Mouse (Mus musculus) hindbrain, embryonic 11.5 days (tissue): ENCODE measurements around the gene Lgals12. TPM values are rescaled to one million over a fixed set of nuclear protein-coding genes. Genes with fewer than 3 reads are reported as not detected.

Experiments
- ATAC-seq: fragments of 200-750 bp; cut with Nextera tagmentation; 2 replicates; pipeline ENCODE4 v1.8.0; 2017; ENCODE audit warnings: mild to moderate bottlenecking, moderate TSS enrichment, moderate library complexity; ENCODE audit not compliant: low FRiP score
- DNase-seq: peaks from one replicate; pipeline ENCODE4 v3.0.0-alpha.2; 2015; ENCODE audit warnings: low spot score
- H3K27ac ChIP-seq: fragments of 300-500 bp; sonication (generic); 2 replicates; pipeline ENCODE4 v1.5.1; 2014; ENCODE audit warnings: mild to moderate bottlenecking, low read depth, low read length
- H3K27me3 ChIP-seq: fragments of 300-500 bp; sonication (generic); 2 replicates; pipeline ENCODE4 v1.6.1; 2014; ENCODE audit warnings: mild to moderate bottlenecking, low read length, moderate library complexity, mixed read lengths; ENCODE audit not compliant: control insufficient read depth, insufficient read depth
- H3K36me3 ChIP-seq: fragments of 300-500 bp; sonication (generic); 2 replicates; pipeline ENCODE4 v1.6.1; 2014; ENCODE audit warnings: mild to moderate bottlenecking, low read length, moderate library complexity, mixed read lengths; ENCODE audit not compliant: control insufficient read depth, insufficient read depth
- H3K4me1 ChIP-seq: fragments of 300-500 bp; sonication (generic); replicated peaks from 2 replicates; pipeline ENCODE4 v1.6.1; 2014; ENCODE audit warnings: low read length, mixed read lengths; ENCODE audit not compliant: control insufficient read depth, insufficient read depth
- H3K4me2 ChIP-seq: fragments of 300-500 bp; sonication (generic); replicated peaks from 2 replicates; pipeline ENCODE4 v1.6.1; 2014; ENCODE audit warnings: mild to moderate bottlenecking, low read depth, low read length
- H3K4me3 ChIP-seq: fragments of 300-500 bp; sonication (generic); 2 replicates; pipeline ENCODE4 v1.5.1; 2014; ENCODE audit warnings: low read depth, low read length
- H3K9ac ChIP-seq: fragments of 300-500 bp; sonication (generic); 2 replicates; pipeline ENCODE4 v1.6.1; 2014; ENCODE audit warnings: low read depth, low read length
- H3K9me3 ChIP-seq: fragments of 300-500 bp; sonication (generic); 2 replicates; pipeline ENCODE4 v1.6.1; 2016; ENCODE audit warnings: low read length; ENCODE audit not compliant: control insufficient read depth
- WGBS: fragments of 180-500 bp; shearing (Covaris S2); extraction: QIAGEN DNeasy Blood & Tissue Kit; methylation state at CpG from one replicate; pipeline ENCODE4 v1.1.7; 2014; 5-methylcytosine and 5-hydroxymethylcytosine counted together
- polyA plus RNA-seq: library from polyadenylated mRNA; unstranded; fragments of >200 nt; fragmentation: Nextera tagmentation; extraction: Ambion mirVana; gene quantifications from 2 replicates; pipeline ENCODE4 v1.2.1, GENCODE M21; 2014

Gene Lgals12
- polyA plus RNA-seq, 1 experiment from 2014 or later: 0.26 TPM

GRCm38 (mm10) chr19:7611942-7612757, 5.2 kb upstream of the Lgals12 start, which contains the start of gene Hrasls5:
Hrasls5 (plus strand) TSS chr19:7612541.
- H3K27ac ChIP-seq: no peak within 1 kb of the TSS
- WGBS: 3% methylated on average over 54 of the region's 54 CpGs
- H3K9me3 ChIP-seq: no peaks in the 10 kb centered on the region
- H3K36me3 ChIP-seq: no peaks in the 10 kb centered on the region
- peak within 1 kb of the TSS; percentile 41; the same call in 1 of the 2 replicates for H3K9ac ChIP-seq
- peak within 1 kb of the TSS; percentile 76 for H3K4me2 ChIP-seq
- H3K4me1 ChIP-seq: no peaks in the 10 kb centered on the region
- peaks cover 9% of the 10 kb centered on the region for H3K27me3 ChIP-seq
- ATAC-seq (peak; percentile 64), DNase-seq (peak; percentile 51)
- H3K4me3 ChIP-seq: peak within 1 kb of the TSS; percentile 34

DNA sequence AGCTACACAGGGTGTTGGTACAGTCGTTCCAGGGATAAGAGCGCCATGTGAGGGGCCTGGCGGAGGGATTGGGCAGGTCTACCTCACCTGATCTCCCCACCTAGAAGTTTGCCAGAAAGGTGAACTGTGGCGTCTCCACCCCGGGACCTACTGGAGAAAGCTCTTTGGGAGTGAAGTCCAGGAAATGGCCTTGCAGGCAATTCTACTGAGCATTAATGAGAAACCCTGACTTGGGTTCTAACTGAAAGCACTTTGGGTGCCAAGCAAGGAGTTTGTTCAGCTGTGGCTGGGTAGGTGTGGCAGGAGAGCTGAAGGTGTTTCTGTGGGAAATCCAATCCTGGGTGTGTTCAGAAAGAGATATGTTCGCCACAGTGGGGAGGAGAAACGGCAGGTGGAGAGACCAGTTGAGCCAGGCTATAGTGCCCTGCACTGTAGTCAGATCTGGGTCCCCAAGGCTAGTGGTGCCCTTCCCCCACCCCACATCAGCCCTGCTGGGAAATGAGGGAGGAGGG, 753 bp upstream of the Lgals12 start:
- 80% methylated on average over 7 of the region's 7 CpGs for WGBS
- Histone ChIP-seq H3K9ac (no peak overlapping the region), H3K4me3 (no peak overlapping the region), H3K4me2 (no peak overlapping the region), H3K4me1 (0 out of 2 replicates have a peak, but pooled peaks cover 2% of the 10 kb centered on the region), H3K9me3 (no peaks in the 10 kb centered on the region), H3K36me3 (no peaks in the 10 kb centered on the region), H3K27ac (no peak overlapping the region), H3K27me3 (peaks cover 12% of the 10 kb centered on the region)
- no peak for DNase-seq
- no peak for ATAC-seq

DNA sequence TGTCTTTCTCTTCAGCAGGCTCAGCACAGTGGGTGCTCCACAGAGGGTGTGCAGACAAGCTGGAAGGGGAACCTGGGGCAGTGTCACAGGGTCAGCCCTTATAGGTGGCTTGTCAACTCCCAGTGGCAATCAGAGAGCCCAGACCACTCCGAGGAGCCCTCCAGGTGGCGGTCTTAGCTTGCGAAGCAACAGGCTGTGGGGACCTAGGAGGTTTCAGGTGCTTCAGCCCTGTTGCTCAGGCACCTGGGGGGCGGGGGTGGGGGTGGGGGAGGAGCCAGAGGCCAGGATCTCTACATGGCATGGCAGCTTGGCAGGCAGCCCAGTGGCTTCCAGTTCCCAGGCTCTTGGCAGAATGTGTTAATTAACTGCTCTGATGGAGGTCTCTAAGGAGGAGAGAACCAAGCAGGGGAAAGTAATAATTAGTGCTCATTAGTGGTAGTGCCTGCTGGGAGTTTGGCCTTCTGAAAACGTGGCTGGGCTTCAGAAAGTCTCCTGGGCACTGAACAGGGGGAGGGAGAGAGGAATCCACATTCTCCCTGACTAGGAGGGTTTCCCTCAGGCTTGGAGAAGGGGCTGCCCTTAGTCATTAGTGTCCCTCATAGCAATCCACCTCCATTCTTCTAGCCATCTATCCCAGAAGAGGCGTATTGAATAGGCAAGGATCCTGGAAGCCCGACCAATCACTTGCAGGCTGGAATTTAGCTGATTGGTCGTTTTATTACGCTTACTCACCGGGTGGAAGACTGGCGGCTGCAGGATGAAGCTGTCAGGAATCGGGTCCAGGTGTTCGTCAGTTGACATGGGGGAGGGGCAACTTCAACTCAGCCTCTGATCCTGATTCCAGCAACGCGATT, 836 bp downstream of the Lgals12 start:
- ATAC-seq (peak; percentile 70), DNase-seq (peak; percentile 24)
- WGBS: 5% methylated on average over 15 of the region's 15 CpGs
- H3K9ac ChIP-seq: no peak overlapping the region
- H3K27me3 ChIP-seq: peaks cover 3% of the 10 kb centered on the region
- H3K4me3 ChIP-seq: peak overlapping the region; percentile 17; the same call in 1 of the 2 replicates
- H3K4me1 ChIP-seq: 0 out of 2 replicates have a peak, but pooled peaks cover 2% of the 10 kb centered on the region
- H3K36me3 ChIP-seq: no peaks in the 10 kb centered on the region
- H3K4me2 ChIP-seq: peak overlapping the region; percentile 44
- no peaks in the 10 kb centered on the region for H3K9me3 ChIP-seq
- no peak overlapping the region; the same call in 1 of the 2 replicates for H3K27ac ChIP-seq

DNA sequence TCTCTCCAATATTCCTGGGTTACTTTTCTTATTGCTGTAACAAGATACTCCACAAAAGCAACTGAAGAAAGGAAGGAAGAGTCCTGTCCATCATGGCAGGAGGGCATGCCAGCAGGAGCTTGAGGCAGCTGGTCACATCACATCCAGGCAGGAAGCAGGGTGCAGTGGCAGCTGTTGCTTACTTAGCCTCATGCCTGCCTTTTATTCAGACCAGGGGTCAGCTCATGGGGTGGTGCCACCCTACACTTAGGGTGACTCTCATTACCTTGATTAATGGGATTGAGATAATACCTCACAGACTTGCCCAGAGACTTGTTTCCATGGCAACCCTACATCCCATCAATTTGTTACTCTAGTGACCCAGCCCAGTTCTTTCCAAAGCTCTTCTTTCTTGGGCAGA, 2.0 kb downstream of the Lgals12 start:
- no peak overlapping the region for H3K27ac ChIP-seq
- no peak overlapping the region for H3K4me3 ChIP-seq
- no peak overlapping the region for H3K9ac ChIP-seq
- H3K27me3 ChIP-seq: peaks cover 3% of the 10 kb centered on the region
- no peak for ATAC-seq
- no peak overlapping the region for H3K4me2 ChIP-seq
- H3K36me3 ChIP-seq: no peaks in the 10 kb centered on the region
- H3K9me3 ChIP-seq: no peaks in the 10 kb centered on the region
- no peak for DNase-seq
- 0 out of 2 replicates have a peak, but pooled peaks cover 2% of the 10 kb centered on the region for H3K4me1 ChIP-seq

GRCm38 (mm10) chr19:7604107-7604506, 2.9 kb downstream of the Lgals12 start:
- WGBS: 90% methylated on average over 10 of the region's 10 CpGs
- ATAC-seq (no peak), DNase-seq (no peak)
- Histone ChIP-seq H3K27me3 (peaks cover 3% of the 10 kb centered on the region), H3K4me3 (no peak overlapping the region), H3K27ac (no peak overlapping the region), H3K4me2 (no peak overlapping the region), H3K36me3 (no peaks in the 10 kb centered on the region), H3K9ac (no peak overlapping the region), H3K4me1 (0 out of 2 replicates have a peak, but pooled peaks cover 2% of the 10 kb centered on the region), H3K9me3 (no peaks in the 10 kb centered on the region)

DNA sequence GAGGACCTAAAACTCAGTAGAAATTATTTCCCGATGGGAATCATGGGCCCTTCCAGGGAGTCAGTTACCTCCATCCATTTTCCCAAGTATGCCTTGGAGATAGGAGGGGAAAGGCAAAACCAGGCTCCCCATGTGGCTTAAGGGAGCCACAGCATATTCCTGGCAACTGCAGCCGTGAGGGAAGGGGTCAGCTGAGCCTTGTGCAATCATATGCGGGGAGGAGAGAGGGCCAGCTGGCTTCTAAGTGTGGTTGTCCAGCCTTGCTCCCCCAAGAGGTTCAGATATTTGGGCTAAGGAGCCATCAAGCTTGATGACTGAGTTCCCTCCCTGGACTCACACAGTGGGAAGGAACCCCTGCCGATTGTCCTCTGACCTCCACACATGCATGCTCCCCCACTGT, 5.4 kb downstream of the Lgals12 start:
- Histone ChIP-seq H3K9me3 (no peaks in the 10 kb centered on the region), H3K4me1 (no peaks in the 10 kb centered on the region), H3K4me2 (no peak overlapping the region), H3K27me3 (peaks cover 3% of the 10 kb centered on the region), H3K36me3 (no peaks in the 10 kb centered on the region), H3K4me3 (no peak overlapping the region), H3K9ac (no peak overlapping the region), H3K27ac (no peak overlapping the region)
- DNase-seq: no peak
- WGBS: 79% methylated on average over 4 of the region's 4 CpGs
- ATAC-seq: no peak

- Histone ChIP-seq H3K27me3 (no peaks in the 10 kb centered on the region), H3K9me3 (no peaks in the 10 kb centered on the region), H3K27ac (no peak overlapping the region), H3K36me3 (no peaks in the 10 kb centered on the region), H3K4me1 (no peaks in the 10 kb centered on the region), H3K9ac (no peak overlapping the region), H3K4me2 (no peak overlapping the region), H3K4me3 (no peak overlapping the region)
- no peak for DNase-seq
- no peak for ATAC-seq
- WGBS: 65% methylated on average over 4 of the region's 4 CpGs
These were observed 8.5 kb downstream of the Lgals12 start for GRCm38 (mm10) chr19:7598481-7598880.

DNA sequence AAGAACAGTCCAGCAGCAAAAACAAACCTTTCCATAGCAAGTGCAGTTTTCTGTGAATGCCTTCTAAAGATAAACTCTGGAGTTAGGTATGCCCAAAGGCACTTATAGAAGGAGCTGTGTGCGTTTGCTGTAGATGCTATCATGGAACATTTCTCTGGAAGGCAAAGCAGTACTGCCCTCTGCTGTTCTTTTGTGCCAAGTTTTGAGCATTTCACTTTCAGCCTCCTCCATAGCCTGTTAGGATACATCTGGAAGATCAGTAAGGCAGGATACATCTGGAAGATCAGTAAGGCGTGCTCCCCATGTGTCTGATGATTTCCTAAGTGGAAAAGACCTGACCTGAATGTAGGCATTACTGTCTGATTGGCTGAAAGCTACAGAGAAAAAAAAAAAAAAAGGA, 11.5 kb downstream of the Lgals12 start:
- H3K36me3 ChIP-seq: no peaks in the 10 kb centered on the region
- 22% methylated on average over 2 of the region's 2 CpGs for WGBS
- DNase-seq (peak; percentile 39), ATAC-seq (no peak)
- no peaks in the 10 kb centered on the region for H3K9me3 ChIP-seq
- no peak overlapping the region for H3K9ac ChIP-seq
- no peaks in the 10 kb centered on the region for H3K4me1 ChIP-seq
- H3K4me3 ChIP-seq: no peak overlapping the region
- no peaks in the 10 kb centered on the region for H3K27me3 ChIP-seq
- no peak overlapping the region for H3K4me2 ChIP-seq
- H3K27ac ChIP-seq: no peak overlapping the region
